In the genomic region with DNA sequence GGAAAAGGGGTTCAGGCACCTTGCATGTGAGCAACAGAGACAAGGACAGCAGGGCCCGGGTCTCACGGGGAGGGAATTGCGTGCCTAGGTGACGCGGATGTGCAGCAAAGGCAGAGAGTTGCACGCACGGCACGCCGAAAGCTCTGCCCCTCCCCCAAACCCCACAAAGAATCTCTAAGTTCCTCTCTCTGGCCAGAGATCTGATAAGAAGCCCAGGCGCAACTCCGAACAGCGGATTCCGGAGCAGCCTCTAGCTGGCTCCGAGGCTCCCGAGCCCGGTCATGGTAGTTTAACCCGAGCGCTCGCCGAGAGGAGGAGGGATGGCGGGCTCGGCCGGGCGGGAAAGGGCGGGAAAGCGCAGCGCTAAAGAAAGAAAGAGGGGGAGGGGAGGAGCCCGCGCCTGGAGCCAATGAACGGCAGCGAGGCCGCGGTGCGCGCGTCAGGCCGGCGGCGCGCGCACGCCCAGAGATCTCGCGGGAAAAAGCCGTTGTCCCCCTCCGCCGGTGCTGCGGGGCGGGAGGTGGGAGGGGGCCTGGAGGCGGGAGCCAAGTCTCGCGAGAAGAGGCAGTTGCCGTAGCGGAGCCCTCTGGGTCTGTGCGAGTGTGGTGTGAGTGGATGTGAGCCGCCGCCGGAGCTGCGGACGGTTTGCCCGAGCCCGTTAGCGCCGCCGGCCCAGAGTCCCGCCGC, we compare ENCODE assay signal across 7 mouse cellular contexts. TPM values are rescaled to one million over a fixed set of nuclear protein-coding genes. Genes with fewer than 3 reads are reported as not detected.
DNase-seq lines count a peak whose midpoint lies in the region; ATAC-seq lines count a peak whose summit lies in the region.

TSS of gene Srsf10 (plus strand) at position 212 of the 687 bp plus-strand sequence.

- peak within 1 kb of the TSS; percentile 94 for H3K4me2 ChIP-seq in intestine, embryonic 16.5 days (ENCODE audit: low read depth, low read length)
- peak within 1 kb of the TSS; percentile 87 for H3K4me2 ChIP-seq in midbrain, embryonic 11.5 days

- no peaks in the 10 kb centered on the region for H3K36me3 ChIP-seq in intestine, embryonic 16.5 days (ENCODE audit: control insufficient read depth, insufficient read depth, low read length)
- no peaks in the 10 kb centered on the region for H3K36me3 ChIP-seq in midbrain, embryonic 11.5 days (ENCODE audit: control insufficient read depth, insufficient read depth, low read length)

- H3K27ac ChIP-seq in intestine, embryonic 16.5 days (ENCODE audit: low read length) = peak within 1 kb of the TSS; percentile 98
- peak within 1 kb of the TSS; percentile 100 for H3K27ac ChIP-seq in midbrain, embryonic 11.5 days (ENCODE audit: low read depth, low read length)

- peaks cover 30% of the 10 kb centered on the region for H3K4me1 ChIP-seq in intestine, embryonic 16.5 days (ENCODE audit: control insufficient read depth, insufficient read depth, low read length)
- H3K4me1 ChIP-seq in midbrain, embryonic 11.5 days (ENCODE audit: control insufficient read depth, insufficient read depth, low read length) = peaks cover 11% of the 10 kb centered on the region

- WGBS in intestine, embryonic 16.5 days = 1% methylated on average over 65 of the region's 67 CpGs
- WGBS in midbrain, embryonic 11.5 days = under 1% methylated on average over 50 of the region's 67 CpGs

- H3K4me3 ChIP-seq in intestine, embryonic 16.5 days (ENCODE audit: low read length) = peak within 1 kb of the TSS; percentile 88
- H3K4me3 ChIP-seq in midbrain, embryonic 11.5 days (ENCODE audit: low read depth, low read length) = peak within 1 kb of the TSS; percentile 99

- peak within 1 kb of the TSS; percentile 94 for H3K9ac ChIP-seq in intestine, embryonic 16.5 days (ENCODE audit: low read depth, low read length)
- peak within 1 kb of the TSS; percentile 98 for H3K9ac ChIP-seq in midbrain, embryonic 11.5 days (ENCODE audit: low read length)

- no peaks in the 10 kb centered on the region for H3K9me3 ChIP-seq in intestine, embryonic 16.5 days (ENCODE audit: control insufficient read depth, low read length)
- H3K9me3 ChIP-seq in midbrain, embryonic 11.5 days (ENCODE audit: control insufficient read depth, low read length) = no peaks in the 10 kb centered on the region

- no peaks in the 10 kb centered on the region for H3K27me3 ChIP-seq in intestine, embryonic 16.5 days (replicated peaks; ENCODE audit: control insufficient read depth, insufficient read depth, low read length)
- H3K27me3 ChIP-seq in midbrain, embryonic 11.5 days (ENCODE audit: control insufficient read depth, insufficient read depth, low read length) = no peaks in the 10 kb centered on the region

- intact Hi-C loops in gastrocnemius, postnatal 36 days (cut with DNase I) = loop anchor here (2.0 kb wide), 1 partner anchor 17 kb away; the partner anchor contains the start of gene Pnrc2
- intact Hi-C loops in left cerebral cortex, postnatal 36 days (cut with DNase I) = loop anchor here (1.0 to 2.0 kb wide), 2 partner anchors 18 to 503 kb away; partner anchors contain the start of genes Pnrc2 and Srrm1

- peak; percentile 92 for DNase-seq in adrenal gland, adult 18-20 months (ENCODE audit: low spot score in 2 of 2)
- peak; percentile 100 for DNase-seq in embryo, embryonic 11 days
- DNase-seq in gastrocnemius, postnatal 36 days = peak; percentile 88 to 94
- DNase-seq in left cerebral cortex, postnatal 36 days (ENCODE audit: low spot score in 2 of 2) = peak; percentile 93 to 94
- DNase-seq in midbrain, embryonic 11.5 days (ENCODE audit: low spot score, missing footprints) = peak; percentile 100
- DNase-seq in skeletal muscle tissue, adult 2 months (ENCODE audit: low read depth, low spot score) = peak; percentile 98

- ATAC-seq in intestine, embryonic 16.5 days = peak; percentile 97
- peak; percentile 97 for ATAC-seq in midbrain, embryonic 11.5 days (ENCODE audit: low FRiP score)

RNA-seq across cellular contexts. Expression of gene Srsf10, which starts in this region (rescaled TPM):
- 100 to 1,000 TPM in 1 of 2 experiments, 10 to 100 TPM in 1; 95.5 to 115 TPM for total RNA-seq in adrenal gland, adult 18-20 months (2021)
- total RNA-seq in gastrocnemius, postnatal 36 days (2021) = 10 to 100 TPM; 23.7 to 23.9 TPM
- polyA plus RNA-seq in intestine, embryonic 16.5 days (2015; fragmentation: Nextera tagmentation; extraction: Ambion mirVana) = 146 and 157 TPM in 2 replicates
- total RNA-seq in left cerebral cortex, postnatal 36 days (2021) = 10 to 100 TPM; 51.3 to 88.9 TPM
- polyA plus RNA-seq in midbrain, embryonic 11.5 days (2014; fragmentation: Nextera tagmentation; extraction: Ambion mirVana) = 434 and 444 TPM in 2 replicates

Comparison
In these comparisons a context has a peak if more than half of its experiments do, and no peak if none do; other contexts are left out.
1. Peak in every context shown above with its lines: DNase-seq, ATAC-seq, H3K4me3 ChIP-seq and H3K27ac ChIP-seq.